ENCODE assay signal across 18 mouse cellular contexts in genomic region chr3:144703959-144704358, GRCm38 (mm10). TPM values are rescaled to one million over a fixed set of nuclear protein-coding genes. Genes with fewer than 3 reads are reported as not detected.
DNase-seq lines count a peak whose midpoint lies in the region; ATAC-seq and TF ChIP-seq lines count a peak whose summit lies in the region.
"Had no signal": no experiment of that assay in that cellular context is flagged by ENCODE, and none has a peak within 500 bp of the region (broad histone marks: within the 10 kb centered on the region; RNA-seq: fewer than 3 reads in every experiment).

No protein-coding gene starts in this region.

- H3K79me2 ChIP-seq in CH12.LX (replicated peaks; ENCODE audit: control insufficient read depth, extremely low read depth, insufficient read depth, poor library complexity, severe bottlenecking): peaks cover 3% of the 10 kb centered on the region; the same call in 1 of the 2 replicates

- peak; percentile 21 to 36 for DNase-seq in B cell, adult 2 months
- DNase-seq in CH12.LX (ENCODE audit: extremely low read depth): peak; percentile 75
- no peak for DNase-seq in kidney, postnatal 4 days
- no peak for DNase-seq in embryo, embryonic 11 days
- no peak for DNase-seq in heart, postnatal 14 days
- DNase-seq: cerebellum, adult 9-10 months; forebrain, postnatal 0 days; gastrocnemius, postnatal 10 days; heart, postnatal 36 days; left cerebral cortex, postnatal 4 days; lung, postnatal 14 days; midbrain, embryonic 14.5 days had no signal

- peaks cover 27 to 73% of the 10 kb centered on the region in 2 experiments for H3K36me3 ChIP-seq in CH12.LX (replicated peaks in 1 of 2; ENCODE audit: control insufficient read depth in 1 of 2, insufficient read depth in 1 of 2, low read length in 1 of 2)

- H3K9me3 ChIP-seq in CH12.LX (replicated peaks; ENCODE audit: low read length): no peaks in the 10 kb centered on the region
- H3K9me3 ChIP-seq: embryonic facial prominence, embryonic 10.5 days; heart, embryonic 10.5 days had no signal

- H3K27ac ChIP-seq in CH12.LX (ENCODE audit: insufficient read depth, low read depth): no peak overlapping the region
- H3K27ac ChIP-seq: embryonic facial prominence, embryonic 10.5 days; heart, embryonic 10.5 days; hindbrain, postnatal 0 days had no signal

- H3K4me1 ChIP-seq in CH12.LX (ENCODE audit: control insufficient read depth in 1 of 2, insufficient read depth in 2 of 2): peaks cover 0 to 20% of the 10 kb centered on the region in 2 experiments; a peak in 2 of 4 replicates
- H3K4me1 ChIP-seq: embryonic facial prominence, embryonic 10.5 days had no signal

- in situ Hi-C loops in CH12.LX (cut with MboI; ENCODE audit: low pct_ligation_motif_present, low pct_unique_long_range_greater_than_20kb, low sequenced_read_pairs): no loop called here

- H3K27me3 ChIP-seq in CH12.LX (replicated peaks): no peaks in the 10 kb centered on the region

- no peak for TF ChIP-seq RAD21 in CH12.LX (IDR thresholded peaks at IDR 0.05; ENCODE audit: low read depth, low read length)

- TF ChIP-seq POLR2A in CH12.LX (IDR thresholded peaks at IDR 0.05; ENCODE audit: low read depth, low read length): no peak

- peak overlapping the region; percentile 69 for H3K4me2 ChIP-seq in CH12.LX (ENCODE audit: insufficient read depth, low read depth, poor library complexity, severe bottlenecking)
- H3K4me2 ChIP-seq: liver, embryonic 11.5 days had no signal

- peak; percentile 76 for ATAC-seq in granulocyte monocyte progenitor cell, adult 5-6 weeks (replicated peaks; ENCODE audit: poor library complexity, severe bottlenecking)
- peak; percentile 84 for ATAC-seq in monocyte, adult 5-6 weeks (replicated peaks; ENCODE audit: insufficient number of reproducible peaks, low FRiP score, low TSS enrichment, poor library complexity, severe bottlenecking)
- ATAC-seq: forebrain, postnatal 0 days; hindbrain, postnatal 0 days had no signal

- TF ChIP-seq EP300 in CH12.LX (IDR thresholded peaks at IDR 0.05; ENCODE audit: low read length): 0 out of 2 replicates have a peak, but pooled peaks have one; percentile 9

- H3K4me3 ChIP-seq in CH12.LX (replicated peaks in 1 of 3; ENCODE audit: low read depth in 2 of 3, low read length in 2 of 3, poor library complexity in 1 of 3): peak overlapping the region; percentile 39 to 54 (median 43)
- H3K4me3 ChIP-seq: embryonic facial prominence, embryonic 10.5 days; heart, embryonic 10.5 days had no signal

- dilution Hi-C loops in CH12.LX (cut with MboI; ENCODE audit: extremely low pct_ligation_motif_present, extremely low pct_unique_long_range_greater_than_20kb, low sequenced_read_pairs): no loop called here

- TF ChIP-seq CTCF in CH12.LX (conservative IDR thresholded peaks at IDR 0.05 in 1 of 2, IDR thresholded peaks at IDR 0.05 in 1 of 2; ENCODE audit: low read depth in 2 of 2, low read length in 2 of 2): no peak

- peak overlapping the region; percentile 45 for H3K9ac ChIP-seq in CH12.LX (ENCODE audit: insufficient read depth, low read depth)
- H3K9ac ChIP-seq: forebrain, postnatal 0 days had no signal

- intact Hi-C loops in heart, postnatal 14 days (cut with DNase I): no loop called here

TF ChIP-seq in CH12.LX, 34 proteins besides CTCF, POLR2A, EP300 and RAD21:
- TF ChIP-seq NELFE (IDR thresholded peaks at IDR 0.05; ENCODE audit: low read depth, low read length): no peak
- TF ChIP-seq ETS1 (conservative IDR thresholded peaks at IDR 0.05; ENCODE audit: low read depth, low read length): peak; percentile 57; the same call in 1 of the 2 replicates
- peak; percentile 82 for TF ChIP-seq IRF4 (IDR thresholded peaks at IDR 0.05; ENCODE audit: low read depth, low read length)
- no peak for TF ChIP-seq USF2 (conservative IDR thresholded peaks at IDR 0.05; ENCODE audit: low read depth, low read length)
TF ChIP-seq in CH12.LX: peak in this region for 2.

RNA-seq across cellular contexts. Expression of gene Sh3glb1, which starts 16.2 kb away (rescaled TPM):
- total RNA-seq in CH12.LX (2012; rRNA removed): 52.0 and 58.4 TPM in 2 replicates
- total RNA-seq in CH12.LX (2014; rRNA removed): 112 and 115 TPM in 2 replicates
- 171 and 189 TPM in 2 replicates for polyA plus RNA-seq in CH12.LX (2012; ENCODE audit: insufficient read length, low read depth)
- 34.9 and 35.1 TPM in 2 replicates for total RNA-seq in granulocyte monocyte progenitor cell, adult 5-6 weeks (2014; fragmentation: Nextera tagmentation)
- 18.2 and 26.6 TPM in 2 replicates for total RNA-seq in granulocyte monocyte progenitor cell, adult 5-6 weeks (2017)
- 162 to 219 TPM (median 198 TPM) in 3 replicates for total RNA-seq in monocyte, adult 5-6 weeks (2017)
- total RNA-seq in heart, postnatal 14 days (2021): 100 to 1,000 TPM; 292 to 300 TPM

RNA-seq across cellular contexts. Expression of gene Clca3a1, which starts 56.8 kb away (rescaled TPM):
- total RNA-seq in CH12.LX (2012; rRNA removed) (not detected in 2 replicates), CH12.LX (2014; rRNA removed) (not detected in 2 replicates)
- 0.27 TPM in 1 of 2 replicates, not detected in the other for polyA plus RNA-seq in CH12.LX (2012; ENCODE audit: insufficient read length, low read depth)
- not detected in 2 replicates for total RNA-seq in granulocyte monocyte progenitor cell, adult 5-6 weeks (2014; fragmentation: Nextera tagmentation)
- total RNA-seq in granulocyte monocyte progenitor cell, adult 5-6 weeks (2017): not detected in 2 replicates
- total RNA-seq in monocyte, adult 5-6 weeks (2017): 1.2 TPM in 1 of 3 replicates, not detected in the others
- total RNA-seq in heart, postnatal 14 days (2021): 1 to 10 TPM; 2.2 to 2.8 TPM
- polyA plus RNA-seq: embryonic facial prominence, embryonic 10.5 days had no signal

Comparison
In these comparisons a context has a peak if more than half of its experiments do, and no peak if none do; other contexts are left out.
1. DNase-seq: peak in B cell, adult 2 months (2 of 2) and CH12.LX (single experiment); none in kidney, postnatal 4 days (0 of 2), embryo, embryonic 11 days (single experiment) and heart, postnatal 14 days (0 of 2).